Mouse (Mus musculus): ENCODE data around the gene Gm20388.

DNA sequence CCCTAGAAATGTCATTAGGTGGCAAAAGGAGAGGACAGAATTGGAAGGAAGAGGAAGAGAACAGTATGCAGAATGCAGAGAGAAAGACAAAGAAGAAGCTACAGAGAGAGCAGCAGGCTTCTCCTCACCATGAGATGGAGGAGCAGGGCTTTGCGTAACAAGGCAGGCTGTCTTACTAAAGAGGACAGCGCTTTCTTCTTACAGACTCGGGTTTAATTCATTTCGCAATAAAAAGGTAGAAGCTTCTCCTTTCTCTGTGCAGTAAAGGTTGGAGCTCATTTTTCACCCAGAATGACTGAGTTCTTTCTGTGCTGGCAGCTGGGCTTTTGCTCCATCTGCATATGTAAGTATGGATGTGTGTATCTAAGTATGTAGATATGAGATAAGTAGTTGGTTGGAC, 3369.2 kb downstream of the Gm20388 start:
- TF ChIP-seq POLR2A (IDR thresholded peaks at IDR 0.05; ENCODE audit: borderline replicate concordance, extremely low read depth, insufficient read depth, insufficient read length, poor library complexity, severe bottlenecking), result no peak
- no peak for TF ChIP-seq CTCF (IDR thresholded peaks at IDR 0.05; ENCODE audit: borderline replicate concordance, extremely low read depth, insufficient read depth, insufficient read length)

Data from brain, embryonic 14.5 days (tissue).